Mouse (Mus musculus) liver, adult 2 months (tissue): ENCODE measurements at regions not wholly inside any gene's neighbourhood (a gene's known extent, or its start where the extent isn't known, plus 50 kb on each side); places are given as distances from the start of the nearest gene placed in this dataset.

Experiments used
- CTCF ChIP-seq: fragments of 200-500 bp; IDR thresholded peaks from 2 replicates; pipeline ENCODE4 v1.5.1; 2011; ENCODE audit warnings: low read depth, low read length, control low read depth
- POLR2A ChIP-seq: fragments of 200-500 bp; IDR thresholded peaks from 2 replicates; pipeline ENCODE4 v1.6.1; 2011; ENCODE audit warnings: low read length, control low read depth; ENCODE audit not compliant: insufficient read depth; ENCODE audit errors: extremely low read depth

- TF ChIP-seq POLR2A, result no peak
- no peak for TF ChIP-seq CTCF
These were observed 397.1 kb downstream of the Gpat3 start for GRCm38 (mm10) chr5:101242651-101243050.
